Mouse (Mus musculus) liver, embryonic 15.5 days (tissue): ENCODE measurements around the gene Mfrp. TPM values are rescaled to one million over a fixed set of nuclear protein-coding genes. Genes with fewer than 3 reads are reported as not detected.

Experiments
- polyA plus RNA-seq: library from polyadenylated mRNA; unstranded; fragments of >200 nt; fragmentation: Nextera tagmentation; extraction: Ambion mirVana; gene quantifications from 2 replicates; pipeline ENCODE4 v1.2.1, GENCODE M21; 2015

The Mfrp gene
- polyA plus RNA-seq, 1 experiment from 2014 or later: not detected

Other genes starting within 250 kb of the Mfrp start
- 0.15 and 0.26 TPM in 2 replicates for gene Thy1, start 58.3 kb upstream of the Mfrp start, polyA plus RNA-seq
- gene Usp2, start 34.7 kb upstream of the Mfrp start, polyA plus RNA-seq: 3.7 and 4.3 TPM in 2 replicates
- 0.29 and 0.53 TPM in 2 replicates for gene C1qtnf5, start 5.5 kb downstream of the Mfrp start, polyA plus RNA-seq
- not detected in 2 replicates for gene Gm49380, start 11.8 kb downstream of the Mfrp start, polyA plus RNA-seq
- 35.2 and 38.4 TPM in 2 replicates for gene Rnf26, start 11.8 kb downstream of the Mfrp start, polyA plus RNA-seq
- gene Mcam, start 32.7 kb downstream of the Mfrp start, polyA plus RNA-seq: 4.4 and 4.8 TPM in 2 replicates
- gene Cbl, start 132.3 kb downstream of the Mfrp start, polyA plus RNA-seq: 5.1 and 5.8 TPM in 2 replicates
- not detected in 2 replicates for gene Ccdc153, start 138.9 kb downstream of the Mfrp start, polyA plus RNA-seq
- gene Pdzd3, start 149.7 kb downstream of the Mfrp start, polyA plus RNA-seq: 0.07 TPM in 1 of 2 replicates, not detected in the other
- 4.1 and 4.2 TPM in 2 replicates for gene Nlrx1, start 166.9 kb downstream of the Mfrp start, polyA plus RNA-seq
- gene Abcg4, start 186.9 kb downstream of the Mfrp start, polyA plus RNA-seq: 16.4 and 18.6 TPM in 2 replicates
- gene Hinfp, start 203.9 kb downstream of the Mfrp start, polyA plus RNA-seq: 12.7 and 14.2 TPM in 2 replicates
- 9.6 and 10.4 TPM in 2 replicates for gene C2cd2l, start 218.6 kb downstream of the Mfrp start, polyA plus RNA-seq
- gene Dpagt1, start 224.3 kb downstream of the Mfrp start, polyA plus RNA-seq: 17.9 and 18.4 TPM in 2 replicates
- 226 and 228 TPM in 2 replicates for gene H2afx, start 233.0 kb downstream of the Mfrp start, polyA plus RNA-seq
- 1,466 and 1,543 TPM in 2 replicates for gene Hmbs, start 242.5 kb downstream of the Mfrp start, polyA plus RNA-seq